Mouse (Mus musculus) T-helper 1 cell (primary cell): ENCODE measurements around the gene Prmt7.
"Not testable (repeated sequence)": the region's sequence is repeated elsewhere in the genome, so short reads cannot be mapped to it uniquely, and the experiment has no call there.

Experiments
- in situ Hi-C: fragments of 300-600 bp; cut with MboI, MseI; formaldehyde crosslinking; loops from one replicate; pipeline ENCODE4 v1.15.1; 2025; ENCODE audit warnings: high pct_unique_total_duplicates

Prmt7 gene

GRCm38 (mm10) chr8:106210821-106211345, at the start of gene Prmt7, which contains the start of gene Slc7a6os:
Prmt7 (plus strand) TSS chr8:106210936.
Slc7a6os (minus strand) TSS chr8:106210935.
- in situ Hi-C loops = no loop called here

- in situ Hi-C loops = no loop called here
These were observed 47.5 kb upstream of the Prmt7 start for GRCm38 (mm10) chr8:106163251-106163650.

DNA sequence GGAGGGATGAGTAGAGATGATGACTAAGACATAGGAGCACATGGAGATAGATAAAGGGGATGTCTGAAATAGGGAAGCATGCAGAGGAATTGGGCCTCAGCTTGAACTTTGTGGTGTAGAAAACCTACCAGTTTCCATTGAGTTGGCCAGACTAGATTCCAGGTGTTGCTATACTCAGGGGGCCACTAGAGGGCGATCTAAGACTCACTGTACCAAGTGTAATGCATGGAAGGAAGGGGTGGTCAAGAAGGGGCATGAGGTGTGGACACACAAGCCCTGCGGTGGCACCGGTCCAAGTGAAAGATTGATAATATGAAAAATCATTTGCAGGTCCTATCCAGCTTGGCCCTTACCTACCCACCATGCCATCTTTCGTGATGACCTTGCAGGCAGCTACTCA, 45.3 kb upstream of the Prmt7 start:
- in situ Hi-C loops = no loop called here

DNA sequence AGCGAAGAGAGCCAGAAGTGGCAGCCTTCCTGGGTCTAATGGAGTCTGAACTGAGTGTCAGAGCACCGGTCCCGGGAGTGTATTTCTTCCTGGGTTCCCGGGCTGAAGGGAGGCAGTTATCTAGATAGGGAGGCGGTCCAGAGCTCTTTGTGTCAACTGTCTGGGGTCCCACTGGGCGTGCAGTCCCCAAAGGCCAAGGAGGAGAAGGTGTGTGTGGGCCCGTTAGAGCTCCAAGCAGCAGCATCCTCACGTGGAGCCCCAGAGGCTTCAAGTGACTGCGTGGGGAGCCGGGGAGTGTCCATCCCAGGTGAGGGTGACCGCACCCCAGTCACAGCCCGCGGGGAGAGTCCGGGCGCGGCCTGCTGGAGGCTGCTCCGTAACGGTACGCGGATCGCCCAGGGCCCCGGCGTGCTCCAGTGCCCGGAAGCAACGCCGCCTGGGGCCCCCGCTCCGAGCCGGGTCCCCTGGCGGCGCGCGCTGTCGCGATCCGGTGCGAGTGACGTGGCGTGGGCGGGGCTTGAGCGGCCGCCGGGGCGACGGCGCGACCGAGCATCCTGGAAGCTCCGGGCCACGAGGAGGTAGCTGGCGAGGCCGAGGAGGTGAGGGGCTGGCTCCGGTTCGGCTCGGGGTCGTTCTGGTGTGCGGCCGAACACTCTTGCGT, 42.2 kb upstream of the Prmt7 start, which contains the start of gene Slc7a6:
Gene Slc7a6 (plus strand): TSS at position 502 of the 661 bp plus-strand sequence.
- in situ Hi-C loops = no loop called here

- in situ Hi-C loops = no loop called here
These were observed 41.5 kb upstream of the Prmt7 start for GRCm38 (mm10) chr8:106169017-106169933.

DNA sequence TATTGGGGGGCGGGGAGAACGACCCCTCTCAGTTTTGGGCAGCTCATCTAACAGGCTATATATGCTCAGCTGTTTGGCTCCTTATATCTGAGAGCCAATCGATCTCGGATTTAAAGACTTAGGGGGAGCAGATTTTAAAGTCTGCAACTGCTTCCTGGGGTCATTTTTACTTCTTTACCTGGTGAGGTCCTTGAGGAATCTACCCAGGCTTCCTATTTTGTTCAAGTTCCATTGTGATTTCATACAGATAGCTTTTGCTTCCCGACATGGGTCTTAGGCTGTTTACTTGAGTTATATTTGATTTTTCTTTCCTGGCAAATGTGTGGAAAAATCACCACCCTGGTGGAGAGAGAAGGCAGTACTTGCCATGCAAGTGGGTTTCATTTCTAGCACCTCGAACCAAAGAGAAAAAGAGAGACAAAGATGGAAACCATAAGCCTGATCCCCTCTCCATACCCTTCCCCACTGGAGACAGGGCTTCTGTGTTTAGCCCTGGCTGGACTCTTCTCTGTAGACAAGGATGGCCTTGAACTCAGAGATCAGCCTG, 40.7 kb upstream of the Prmt7 start:
- in situ Hi-C loops = no loop called here

GRCm38 (mm10) chr8:106173566-106173965, 37.2 kb upstream of the Prmt7 start:
- in situ Hi-C loops = no loop called here

- in situ Hi-C loops = no loop called here
These were observed 33.8 kb upstream of the Prmt7 start for GRCm38 (mm10) chr8:106176891-106177290.

GRCm38 (mm10) chr8:106177594-106177993, 33.1 kb upstream of the Prmt7 start:
- in situ Hi-C loops = no loop called here

- in situ Hi-C loops = no loop called here
These were observed 32.3 kb upstream of the Prmt7 start for GRCm38 (mm10) chr8:106178428-106178827.

GRCm38 (mm10) chr8:106185628-106186270, 25.0 kb upstream of the Prmt7 start:
- in situ Hi-C loops = no loop called here

GRCm38 (mm10) chr8:106186394-106186793, 24.3 kb upstream of the Prmt7 start:
- in situ Hi-C loops = no loop called here

- in situ Hi-C loops = no loop called here
These were observed 21.6 kb upstream of the Prmt7 start for GRCm38 (mm10) chr8:106189162-106189561.

DNA sequence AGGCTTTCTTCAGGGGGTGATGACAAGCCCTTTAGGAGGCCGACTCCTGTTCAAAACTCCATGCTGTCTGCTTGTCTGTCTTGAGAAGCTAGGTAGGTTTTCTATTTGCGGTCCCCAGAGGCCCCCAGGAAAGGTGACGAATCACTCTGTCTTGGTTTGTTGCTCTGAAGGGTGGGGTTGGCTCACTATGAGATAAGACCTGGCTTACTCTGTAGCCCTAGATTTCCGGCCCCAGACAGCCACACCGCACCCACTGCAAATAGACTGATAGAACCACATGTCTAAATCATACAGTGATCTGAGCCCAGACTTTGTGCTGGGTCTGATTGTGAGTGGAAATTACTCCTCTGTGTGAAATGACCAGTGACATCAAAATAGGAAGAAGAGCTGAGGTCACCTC, 19.1 kb upstream of the Prmt7 start:
- in situ Hi-C loops = no loop called here

DNA sequence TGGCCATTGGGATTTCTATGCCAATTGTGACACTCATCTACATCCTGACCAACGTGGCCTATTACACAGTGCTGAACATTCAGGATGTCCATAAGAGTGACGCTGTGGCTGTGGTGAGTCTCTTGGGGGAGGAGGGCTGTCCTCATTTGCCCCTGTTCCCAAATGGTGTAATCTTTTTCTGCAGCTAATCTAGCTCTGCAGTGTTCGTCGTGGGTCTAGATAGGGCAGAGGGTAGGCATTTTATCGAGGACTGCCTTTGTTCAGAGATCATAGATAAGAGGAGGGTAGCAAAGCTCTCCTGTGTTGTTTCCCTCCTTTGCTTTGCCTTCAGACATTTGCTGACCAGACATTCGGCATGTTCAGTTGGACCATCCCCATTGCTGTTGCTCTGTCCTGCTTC, 17.6 kb upstream of the Prmt7 start:
- in situ Hi-C loops = no loop called here

GRCm38 (mm10) chr8:106194062-106194461, 16.7 kb upstream of the Prmt7 start:
- in situ Hi-C loops = no loop called here

DNA sequence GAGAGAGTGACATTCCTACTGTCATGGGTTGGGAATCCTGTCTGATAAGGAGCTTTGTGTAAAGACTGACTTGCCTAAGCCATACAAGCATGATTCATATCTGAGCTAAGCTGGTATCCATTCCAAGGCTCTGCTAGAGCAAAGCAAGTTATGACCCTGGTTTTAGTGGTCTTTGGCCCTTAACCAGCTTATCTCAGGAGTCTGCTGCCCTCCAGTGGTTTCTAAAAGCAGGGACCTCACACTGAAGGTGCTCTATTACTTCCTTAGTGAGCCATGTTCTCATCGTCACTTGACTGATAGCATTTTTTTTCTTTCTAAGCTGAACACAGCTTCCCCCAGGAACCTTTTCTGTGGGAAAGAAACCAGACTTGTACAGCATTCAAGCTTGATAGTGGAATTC, 12.0 kb upstream of the Prmt7 start:
- in situ Hi-C loops = no loop called here

GRCm38 (mm10) chr8:106199596-106199995, 11.1 kb upstream of the Prmt7 start:
- in situ Hi-C loops = not testable (repeated sequence)

GRCm38 (mm10) chr8:106210035-106210731, 553 bp upstream of the Prmt7 start:
- in situ Hi-C loops = no loop called here

DNA sequence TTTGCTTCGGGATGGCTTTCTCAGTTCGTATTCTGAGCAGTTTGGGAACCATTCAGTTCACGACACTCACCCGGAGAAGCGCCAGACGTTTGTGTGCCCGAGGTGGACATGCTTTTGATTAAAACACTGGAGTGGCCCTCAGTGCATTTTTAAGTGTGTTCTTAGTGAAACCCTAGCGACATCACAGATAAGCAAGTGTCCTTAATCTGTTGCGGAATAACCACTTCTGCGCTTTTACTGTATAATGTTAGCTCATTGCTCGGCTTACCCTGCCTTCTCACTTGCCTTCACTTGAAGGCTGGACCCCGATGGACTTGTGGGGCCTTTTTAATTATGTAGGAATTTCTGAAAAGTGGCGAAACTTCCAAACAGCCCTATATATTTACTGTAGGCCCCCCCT, 685 bp downstream of the Prmt7 start:
- in situ Hi-C loops = no loop called here

DNA sequence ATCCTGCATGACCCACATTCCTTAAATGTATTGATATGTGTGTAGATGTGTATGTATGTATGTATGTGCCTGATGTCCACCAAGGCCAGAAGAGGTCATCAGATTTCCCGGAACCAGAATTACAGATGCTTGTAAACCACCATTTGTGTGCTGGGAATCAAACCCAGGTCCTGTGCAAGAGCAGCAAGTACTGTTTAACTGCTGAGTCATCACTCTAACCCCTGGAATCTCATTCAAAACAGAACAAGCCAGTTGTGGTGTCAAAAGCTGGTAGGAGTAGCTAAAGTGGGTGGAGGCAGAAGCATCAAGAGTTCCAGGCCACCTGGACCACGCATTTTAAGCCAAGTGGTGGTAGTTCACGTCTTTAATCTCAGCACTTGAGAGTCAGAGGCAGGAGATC, 3.2 kb downstream of the Prmt7 start:
- in situ Hi-C loops = no loop called here
